Mouse (Mus musculus) c-Kit-positive CD71-negative TER-119-negative erythroid progenitor cells, embryonic 14.5 days (primary cell): ENCODE data around the gene Syn3.
"Not testable (repeated sequence)": the region's sequence is repeated elsewhere in the genome, so short reads cannot be mapped to it uniquely, and the experiment has no call there.

Experiments used
- DNase-seq: peaks from one replicate; pipeline ENCODE4 v3.0.0-alpha.2; 2013; ENCODE audit warnings: low read depth

Syn3 gene

DNA sequence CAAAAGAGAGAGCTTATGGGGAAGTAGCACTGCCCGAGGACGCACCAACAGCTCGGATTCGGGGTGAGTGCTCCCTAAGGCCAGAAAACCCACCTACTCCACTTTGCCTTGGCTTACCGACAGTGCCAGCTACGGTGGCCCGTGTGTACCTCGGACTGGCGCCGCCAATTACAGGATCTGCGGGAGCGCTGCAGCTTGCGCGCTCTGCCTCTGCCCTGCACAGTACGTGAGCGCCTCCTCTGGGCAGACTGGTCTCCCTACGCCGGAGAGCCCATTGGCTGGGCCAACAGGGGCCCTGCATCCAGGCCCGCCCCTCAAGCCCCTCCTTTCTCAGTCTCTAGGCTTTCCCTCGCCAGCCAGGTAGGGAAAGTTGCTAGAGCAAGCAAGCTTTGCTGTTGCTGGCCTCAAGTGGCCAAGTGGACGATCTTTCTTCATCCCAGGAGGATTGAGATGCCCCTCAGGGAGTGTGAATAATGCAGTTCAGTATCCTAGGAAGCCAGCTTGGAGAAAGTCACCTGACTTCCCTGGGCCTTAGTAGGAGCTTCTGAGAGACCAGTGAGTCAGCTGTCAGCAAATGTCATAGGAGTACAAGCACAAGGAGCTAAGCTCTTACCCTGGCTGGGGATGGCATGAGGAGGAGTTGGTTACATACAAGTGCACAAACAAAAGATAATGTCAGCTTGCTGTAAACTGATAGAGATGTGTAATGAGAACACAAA lies at the start of gene Syn3:
Gene Syn3 (minus strand): TSS at position 224 of the 719 bp plus-strand sequence.
- peak; percentile 71 for DNase-seq

DNA sequence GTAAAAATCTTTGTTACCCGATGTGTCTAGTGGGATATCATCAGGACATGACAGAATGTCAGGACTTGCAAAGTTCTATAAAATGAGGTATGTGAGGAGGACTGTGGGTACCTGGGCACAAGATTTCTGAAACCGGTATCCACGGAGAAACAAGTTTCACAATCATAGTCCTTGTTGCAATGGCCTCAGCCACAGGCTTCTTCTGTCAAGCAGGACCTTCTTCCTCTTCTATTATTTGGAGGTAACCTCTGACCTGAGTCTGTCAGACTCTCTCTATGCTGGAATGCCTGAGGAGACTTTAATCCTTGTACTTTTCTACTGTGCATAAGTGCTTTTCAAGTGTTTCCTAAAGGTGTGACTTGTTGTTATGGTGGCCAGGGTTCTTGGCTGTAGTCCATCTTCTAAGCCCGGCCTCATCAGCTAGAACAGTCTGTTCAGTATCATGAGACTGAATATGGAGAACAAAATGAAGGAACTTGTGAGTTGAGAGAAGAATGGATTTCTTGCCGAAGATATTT lies 27.7 kb upstream of the Syn3 start:
- DNase-seq: not testable (repeated sequence)

DNA sequence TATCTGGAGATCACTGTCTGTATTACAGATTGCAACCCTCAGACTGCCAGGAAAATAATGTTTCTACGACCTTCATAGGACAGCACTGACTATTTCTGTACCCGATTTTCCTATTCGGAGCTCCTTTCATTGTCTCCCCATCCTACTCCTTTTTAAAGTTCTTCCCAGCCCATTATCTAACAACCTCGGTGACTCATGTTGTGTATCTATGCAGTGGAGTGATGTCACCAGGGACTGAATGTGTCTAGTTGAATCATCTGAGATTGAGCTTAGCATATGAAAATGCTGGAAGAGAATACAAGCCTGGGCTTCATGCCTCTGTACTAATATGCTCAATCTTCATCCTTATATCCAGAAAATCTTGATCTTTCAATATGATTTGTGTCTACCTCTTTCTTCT lies 15.1 kb upstream of the Syn3 start:
- DNase-seq: no peak

DNA sequence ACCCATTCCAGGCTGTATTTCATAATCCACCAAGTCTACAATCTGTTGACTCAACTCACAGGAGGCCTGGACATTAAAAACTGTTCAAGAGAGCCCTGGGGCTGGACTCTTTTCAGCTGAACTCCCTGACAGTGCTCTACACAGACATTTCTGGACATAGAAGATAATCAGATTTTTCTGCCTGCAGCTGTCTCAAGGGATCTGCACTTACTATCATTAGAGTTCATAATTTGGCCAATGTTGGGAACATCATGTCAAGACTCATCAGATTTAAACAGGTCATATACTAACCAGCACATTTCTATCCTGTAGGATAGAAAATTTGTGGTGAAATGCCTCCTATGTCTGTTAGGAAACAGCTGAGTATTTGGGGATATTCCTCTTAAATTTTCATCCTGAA lies 12.2 kb upstream of the Syn3 start:
- DNase-seq: no peak

DNA sequence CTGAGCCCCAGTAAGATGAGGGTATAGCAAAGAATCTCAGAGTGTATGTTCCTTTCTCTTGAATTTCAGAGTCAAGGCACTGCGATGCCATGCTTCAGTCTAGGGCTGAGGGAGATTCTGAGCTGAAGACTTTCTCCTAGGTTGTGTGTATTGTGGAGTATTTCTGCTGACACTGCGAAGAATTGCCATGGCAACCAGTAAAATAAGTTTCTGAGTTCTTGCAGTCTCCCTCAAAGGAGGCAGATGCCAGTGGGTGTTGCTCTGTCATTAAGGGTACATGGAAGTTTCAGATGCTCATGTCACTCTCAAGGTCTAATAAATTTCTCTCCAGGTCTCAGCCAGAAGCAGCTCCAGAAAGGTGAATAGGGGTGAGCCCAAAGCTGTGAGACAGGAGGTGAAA lies 3.4 kb upstream of the Syn3 start:
- no peak for DNase-seq

DNA sequence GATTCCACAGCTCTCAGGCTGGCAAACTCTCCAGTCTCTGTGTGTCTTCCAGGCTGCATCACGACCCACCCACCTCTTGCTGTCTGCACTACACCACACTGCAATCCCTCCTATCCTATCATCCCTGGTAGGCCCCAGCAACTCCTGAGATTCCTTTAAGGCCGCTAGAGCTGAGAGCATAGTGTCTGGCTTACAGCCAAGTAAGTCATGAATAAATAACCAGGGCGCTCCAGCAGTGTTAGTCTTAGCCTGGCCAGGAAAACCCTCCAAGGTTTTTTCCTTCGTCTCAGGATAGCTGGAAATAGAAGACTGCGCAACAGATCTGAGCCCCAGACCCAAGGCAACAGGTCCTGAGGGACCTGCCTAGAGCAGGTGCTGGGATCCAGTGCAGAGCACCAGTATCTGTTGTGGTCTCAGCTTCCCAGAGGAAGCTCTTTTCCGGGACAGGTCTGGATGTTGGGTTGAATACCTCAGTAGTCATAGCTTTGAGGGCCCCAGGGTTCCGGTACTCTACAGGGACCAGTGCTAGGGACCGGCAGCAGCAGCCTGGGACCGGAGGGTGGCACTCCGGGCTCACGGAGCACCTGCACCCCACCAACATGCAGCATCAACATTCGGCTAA lies 534 bp downstream of the Syn3 start:
- no peak for DNase-seq

DNA sequence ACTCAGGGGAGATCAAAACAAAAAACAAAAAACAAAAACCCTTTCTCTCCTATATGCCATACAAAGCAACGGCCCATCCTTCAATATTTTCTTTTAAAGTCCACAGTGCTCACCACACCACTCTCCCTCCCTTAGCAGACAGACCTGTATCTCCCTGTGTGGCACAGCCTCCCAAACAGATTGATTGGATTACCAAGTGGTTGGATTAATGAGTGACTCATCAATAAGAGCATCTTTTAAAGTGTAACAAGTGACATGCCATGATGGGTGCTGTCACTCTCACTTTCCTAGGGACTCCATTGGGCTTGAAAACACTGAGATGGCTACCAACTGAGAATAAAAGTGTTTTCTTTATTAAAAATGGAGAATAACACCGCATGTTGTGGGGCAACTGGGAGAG lies 2.8 kb downstream of the Syn3 start:
- no peak for DNase-seq

DNA sequence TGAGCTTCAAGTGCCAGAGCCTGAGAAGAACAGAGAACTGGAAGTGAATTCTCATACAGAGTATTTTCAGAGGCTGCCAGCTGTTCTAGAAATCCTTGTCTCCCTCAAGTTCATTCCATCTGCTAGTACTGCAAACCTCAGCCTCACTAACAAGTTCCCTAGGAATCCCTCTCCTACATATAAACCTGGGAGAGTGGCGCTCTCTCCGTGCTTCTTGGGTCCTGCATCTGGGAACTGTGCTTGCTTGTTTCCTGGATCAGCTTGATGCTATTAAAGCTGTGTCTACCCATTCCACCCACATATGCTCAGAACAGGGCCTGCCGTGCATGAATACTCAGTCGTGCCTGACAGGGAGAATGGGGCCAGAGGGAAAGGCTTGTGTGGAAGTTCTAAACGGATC lies 5.6 kb downstream of the Syn3 start:
- DNase-seq: no peak

DNA sequence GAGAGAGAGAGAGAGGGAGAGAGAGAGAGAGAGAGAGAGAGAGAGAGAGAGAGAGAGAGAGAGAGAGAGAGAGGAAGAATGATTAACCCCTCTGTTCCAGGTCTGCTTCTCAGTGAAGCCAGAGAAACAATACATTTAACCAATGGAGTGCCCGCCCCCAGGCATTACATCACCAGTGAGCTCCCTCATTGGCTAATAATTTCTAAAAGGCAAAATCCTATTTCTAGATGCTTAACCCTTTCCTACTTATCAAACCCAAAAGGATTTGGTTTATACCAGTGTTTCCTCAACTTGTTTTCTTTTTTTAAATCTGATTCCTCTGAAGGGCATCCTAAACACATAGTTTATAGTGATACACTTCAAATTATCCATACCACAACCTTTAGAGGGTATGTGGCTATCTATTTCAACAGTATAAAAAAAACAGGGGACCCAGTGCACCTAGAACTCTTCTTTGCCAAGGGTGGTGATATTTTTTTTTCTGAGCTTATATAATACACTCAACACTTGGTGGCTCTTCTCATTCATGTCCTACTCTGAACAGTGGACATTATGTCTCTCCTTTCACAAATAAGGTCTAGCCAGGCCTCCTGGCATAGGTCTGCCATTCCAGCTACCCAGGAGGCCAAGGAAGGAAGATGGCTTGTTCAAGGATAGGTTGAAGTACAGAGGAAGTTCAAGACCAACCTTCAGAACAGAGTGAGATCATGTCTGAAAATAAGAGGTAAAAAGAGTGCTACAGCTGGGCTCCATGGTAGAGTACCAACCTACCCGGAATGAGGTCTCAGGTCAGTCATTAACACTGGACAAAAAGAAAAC lies 6.4 kb downstream of the Syn3 start:
- no peak for DNase-seq

DNA sequence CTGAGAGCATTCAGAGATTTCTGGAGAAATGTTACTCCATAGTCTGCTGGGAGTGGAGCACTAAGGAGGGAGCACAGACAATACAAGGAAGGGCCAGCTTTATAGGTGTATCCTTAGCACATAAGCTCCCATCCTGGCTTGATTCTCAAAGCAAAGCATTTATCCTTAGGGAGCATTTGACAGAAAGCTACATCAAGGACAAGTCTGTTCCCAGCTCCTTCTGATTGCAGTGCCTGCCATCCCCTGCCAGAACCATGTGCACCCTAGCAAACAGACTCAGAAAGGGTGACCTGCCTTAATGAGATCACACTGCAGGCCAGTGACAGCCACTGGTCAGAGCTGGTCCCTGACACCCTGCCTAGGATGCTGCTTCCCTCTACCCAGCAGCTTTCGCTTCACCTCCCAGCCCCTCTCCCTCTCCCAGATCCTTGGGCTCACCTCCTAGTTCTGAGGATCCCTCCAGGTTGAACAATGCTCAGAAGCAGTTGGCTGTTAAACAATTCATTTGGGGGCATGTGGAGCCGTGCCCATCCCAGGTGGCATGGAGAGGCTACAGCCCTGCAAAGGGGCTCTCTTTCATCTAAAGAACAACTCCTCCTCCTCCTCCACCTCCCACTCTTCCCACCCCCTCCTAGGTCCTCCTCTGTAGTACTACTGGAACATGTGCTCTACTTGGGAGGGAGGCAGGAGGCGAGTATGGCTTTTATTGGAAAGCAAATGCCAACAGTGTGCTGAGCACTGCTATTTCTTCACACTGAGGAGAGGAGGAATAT lies 7.2 kb downstream of the Syn3 start:
- DNase-seq: no peak

DNA sequence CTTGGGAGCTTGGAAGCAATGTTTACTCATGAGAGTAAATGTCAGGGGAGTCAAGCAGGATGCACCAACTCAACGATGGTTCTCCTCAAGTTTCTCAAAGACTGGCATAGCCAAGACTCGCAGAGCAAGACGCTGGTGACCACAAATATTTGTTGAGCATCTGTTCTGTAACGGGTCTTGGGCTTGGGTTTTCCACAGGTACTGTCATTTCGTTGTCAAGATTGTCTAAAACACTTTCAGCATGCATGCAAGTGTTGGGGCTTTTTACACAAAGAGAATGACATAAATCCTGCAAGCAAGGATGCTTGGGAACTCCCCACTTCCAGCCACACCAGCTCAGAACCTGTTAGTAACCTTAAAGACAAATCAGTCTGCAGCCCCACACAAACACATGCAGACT lies 10.2 kb downstream of the Syn3 start:
- DNase-seq: no peak

DNA sequence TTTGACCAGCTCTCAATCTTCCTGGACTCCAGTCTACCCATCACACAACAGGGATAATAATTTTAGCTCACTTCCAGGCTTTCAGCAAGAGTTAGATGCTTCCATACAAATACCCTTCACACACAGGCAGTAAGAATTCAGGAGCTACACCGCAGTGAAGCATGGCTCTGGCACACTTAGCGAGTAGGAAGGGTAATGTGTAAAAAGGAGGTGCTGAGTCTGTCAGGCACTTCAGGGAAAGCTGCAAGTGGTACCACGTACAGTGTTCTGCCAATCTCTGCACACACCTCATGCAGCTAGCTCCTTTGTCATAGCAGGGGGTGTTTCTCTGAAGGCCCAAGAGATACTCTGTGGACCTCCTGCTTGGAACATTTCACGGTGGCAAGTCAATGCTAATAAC lies 12.7 kb downstream of the Syn3 start:
- DNase-seq: no peak

DNA sequence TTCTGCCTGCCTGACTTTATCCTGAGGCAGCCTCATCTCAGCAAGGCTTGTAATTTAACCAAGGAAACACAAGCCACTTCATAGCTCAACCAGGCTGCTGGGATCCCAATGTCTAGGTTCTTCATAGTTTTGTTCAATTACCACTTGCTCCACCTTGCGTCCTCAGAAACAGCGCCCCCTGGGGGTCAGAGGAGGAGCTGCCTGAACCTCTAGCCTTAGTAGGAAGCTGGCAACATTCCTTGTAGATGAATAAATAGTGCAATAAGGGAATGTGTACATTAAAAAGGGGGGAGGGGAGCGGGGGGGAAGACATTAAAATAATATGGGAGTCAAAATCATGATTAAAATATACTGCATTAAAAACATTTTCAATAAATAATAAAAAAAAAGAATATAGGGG lies 14.7 kb downstream of the Syn3 start:
- no peak for DNase-seq

DNA sequence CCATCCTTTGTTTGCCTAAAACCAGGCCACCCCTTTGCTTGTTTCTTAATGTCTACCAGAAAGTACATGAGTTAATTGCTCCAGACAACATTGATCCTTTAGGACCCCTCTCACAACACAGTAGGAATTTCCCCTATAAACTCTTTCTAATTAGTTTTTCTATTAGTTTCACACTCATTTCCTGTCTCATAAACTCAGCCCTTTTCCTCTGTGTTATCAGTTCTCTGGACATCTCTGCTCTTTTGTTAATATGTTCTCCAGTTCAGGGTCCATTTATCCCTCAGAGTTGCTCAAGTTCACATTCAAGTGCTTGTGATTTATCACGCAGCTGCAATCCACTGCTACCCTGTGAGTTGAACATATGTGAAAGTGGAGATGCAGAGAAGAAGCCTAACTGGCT lies 16.2 kb downstream of the Syn3 start:
- no peak for DNase-seq

DNA sequence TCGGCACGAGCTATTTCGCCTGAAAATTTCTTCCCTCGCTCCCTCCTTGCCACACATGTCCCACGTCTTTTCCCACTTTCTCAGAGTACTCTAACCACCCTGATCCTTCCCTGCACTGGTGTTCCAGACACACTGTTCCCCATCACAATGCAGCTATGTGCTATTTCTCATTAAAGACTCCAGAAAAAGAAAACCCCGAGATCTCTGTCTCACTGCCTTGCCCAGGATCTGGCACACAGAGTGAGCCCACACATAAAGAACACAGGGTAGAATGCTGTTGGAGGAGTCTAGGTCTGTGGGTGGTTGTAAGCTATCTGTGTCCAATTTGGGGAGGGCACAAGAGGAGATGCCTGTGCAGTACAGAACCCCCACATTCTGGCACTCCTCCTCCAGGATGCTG lies 18.0 kb downstream of the Syn3 start:
- no peak for DNase-seq

DNA sequence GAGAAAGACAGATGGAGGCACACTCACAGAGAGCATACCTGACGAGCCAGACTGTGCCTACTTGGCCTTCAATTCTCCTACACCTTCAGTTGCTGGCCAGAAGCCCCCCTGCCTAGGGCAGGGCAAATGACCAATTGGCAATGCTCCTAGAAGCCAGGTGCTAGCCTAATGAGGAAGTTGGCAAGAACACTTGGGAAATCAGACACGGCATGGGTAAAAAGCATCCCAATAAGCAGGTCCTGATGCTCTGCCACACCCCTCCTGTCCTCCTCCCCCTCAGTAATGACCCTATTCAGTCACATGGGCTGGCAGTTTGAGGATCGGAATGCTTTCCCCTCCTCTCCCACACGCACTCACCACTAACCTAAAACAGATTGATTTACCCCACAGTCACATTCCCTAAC lies 19.0 kb downstream of the Syn3 start:
- DNase-seq: no peak

DNA sequence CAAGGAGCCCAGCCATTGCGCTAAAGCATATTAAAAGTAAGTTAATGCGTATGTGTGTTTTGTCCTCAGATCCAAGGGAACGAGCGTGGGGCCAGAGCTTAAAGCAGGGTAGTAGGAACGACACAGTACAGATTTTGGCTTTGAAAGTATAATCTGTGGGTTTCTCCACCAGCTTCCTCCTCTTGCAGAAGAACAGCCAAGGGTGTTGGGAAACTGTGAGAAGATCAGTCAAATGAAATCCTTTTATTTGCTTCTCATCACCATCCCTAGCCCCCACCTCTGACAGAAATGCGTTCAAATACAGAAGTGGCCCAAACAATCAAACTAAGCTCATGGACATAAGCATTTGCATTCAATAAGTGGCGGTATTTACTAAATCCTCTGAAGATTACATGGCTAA lies 22.0 kb downstream of the Syn3 start:
- DNase-seq: no peak

DNA sequence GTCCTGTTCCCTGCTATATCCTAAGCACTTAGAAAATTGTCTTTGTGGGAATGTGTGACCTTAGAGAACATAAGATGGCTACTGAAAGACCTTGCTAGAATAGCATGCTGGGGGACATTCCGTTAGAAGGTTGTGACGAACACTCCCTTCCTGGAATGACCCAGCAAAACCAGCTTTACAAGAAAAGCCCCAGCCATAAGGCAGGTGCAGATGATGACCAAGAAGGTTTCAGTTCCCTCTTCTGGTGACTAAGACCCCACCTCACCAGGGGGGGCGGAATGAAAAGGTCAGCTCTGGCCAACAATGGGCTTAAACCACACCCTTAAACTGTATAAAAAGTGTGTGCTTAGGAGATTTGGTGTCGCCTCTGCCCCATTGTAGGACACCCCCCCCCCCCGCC lies 23.4 kb downstream of the Syn3 start:
- no peak for DNase-seq

DNA sequence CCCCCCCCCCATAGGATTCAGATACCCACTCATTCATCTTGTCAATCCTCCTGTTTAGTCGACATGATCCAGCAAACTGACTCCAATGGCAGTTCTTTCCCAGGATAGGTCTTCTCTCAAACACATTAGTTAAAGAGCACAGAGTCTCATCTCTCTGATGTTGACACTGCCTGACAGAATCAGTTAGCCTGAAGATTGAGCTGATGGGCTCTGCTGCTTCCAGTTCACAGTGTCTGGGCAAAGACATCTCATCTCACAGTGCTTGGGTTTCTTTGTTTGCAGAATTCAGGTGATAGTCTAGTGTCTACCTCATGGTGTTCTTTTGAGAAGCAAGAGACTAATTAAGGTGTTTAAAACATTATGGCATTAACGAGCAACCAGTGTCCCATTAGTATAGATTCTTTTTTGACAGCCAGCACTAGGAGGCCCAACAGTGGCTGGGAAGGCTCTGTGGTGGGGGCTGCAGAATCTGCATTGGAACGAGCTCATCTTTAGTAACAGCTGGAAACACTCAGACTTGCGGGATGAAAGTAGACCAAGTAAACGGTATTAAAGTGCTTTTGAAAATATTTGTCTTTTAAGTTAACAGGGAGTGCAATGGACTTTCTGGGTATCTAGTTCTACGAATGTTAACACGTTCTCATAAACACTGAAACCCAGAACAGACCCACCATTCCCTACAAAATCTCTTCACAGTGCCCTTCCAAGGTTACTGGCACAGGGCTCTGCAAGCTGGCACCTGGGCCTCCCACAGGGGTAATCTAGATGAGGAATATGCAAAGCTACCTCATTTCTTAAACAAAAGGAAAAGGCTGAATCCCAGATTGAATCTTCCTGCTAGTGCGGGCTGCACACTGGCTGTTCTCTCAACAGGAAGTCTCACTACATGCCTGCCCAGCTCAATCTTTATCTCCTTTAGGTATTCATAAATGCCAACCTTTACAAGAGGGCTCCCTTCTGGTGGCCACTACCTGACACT lies 24.2 kb downstream of the Syn3 start:
- DNase-seq: no peak

DNA sequence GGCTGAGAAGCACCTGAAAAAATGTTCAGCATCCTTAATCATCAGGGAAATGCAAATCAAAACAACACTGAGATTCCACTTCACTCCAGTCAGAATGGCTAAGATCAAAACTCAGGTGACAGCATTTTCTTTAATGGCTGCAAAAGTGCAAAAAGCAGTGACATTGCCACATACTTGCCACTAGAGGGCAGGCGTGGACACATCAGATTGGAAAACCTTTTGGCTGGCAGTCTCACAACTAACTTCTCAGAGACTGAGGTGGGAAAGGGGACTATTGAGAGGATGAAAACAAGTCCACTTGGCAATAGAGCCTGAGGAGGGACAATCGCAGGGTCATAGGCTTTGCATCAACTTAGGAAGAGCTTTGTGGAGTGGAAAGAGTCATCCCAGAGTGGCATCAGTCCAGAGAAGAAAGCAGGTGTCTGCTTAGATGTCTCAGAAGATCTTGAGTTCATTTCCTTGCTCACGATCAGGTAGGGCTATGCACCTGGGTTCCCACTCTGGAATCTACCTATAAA lies 25.0 kb downstream of the Syn3 start:
- peak; percentile 31 for DNase-seq
